Mouse (Mus musculus): ENCODE measurements around the gene Bag1. TPM values are rescaled to one million over a fixed set of nuclear protein-coding genes. Genes with fewer than 3 reads are reported as not detected.
"Not testable (repeated sequence)": the region's sequence is repeated elsewhere in the genome, so short reads cannot be mapped to it uniquely, and the experiment has no call there.

Gene Bag1
- total RNA-seq, 1 experiment from 2014 or later: 247 TPM

DNA sequence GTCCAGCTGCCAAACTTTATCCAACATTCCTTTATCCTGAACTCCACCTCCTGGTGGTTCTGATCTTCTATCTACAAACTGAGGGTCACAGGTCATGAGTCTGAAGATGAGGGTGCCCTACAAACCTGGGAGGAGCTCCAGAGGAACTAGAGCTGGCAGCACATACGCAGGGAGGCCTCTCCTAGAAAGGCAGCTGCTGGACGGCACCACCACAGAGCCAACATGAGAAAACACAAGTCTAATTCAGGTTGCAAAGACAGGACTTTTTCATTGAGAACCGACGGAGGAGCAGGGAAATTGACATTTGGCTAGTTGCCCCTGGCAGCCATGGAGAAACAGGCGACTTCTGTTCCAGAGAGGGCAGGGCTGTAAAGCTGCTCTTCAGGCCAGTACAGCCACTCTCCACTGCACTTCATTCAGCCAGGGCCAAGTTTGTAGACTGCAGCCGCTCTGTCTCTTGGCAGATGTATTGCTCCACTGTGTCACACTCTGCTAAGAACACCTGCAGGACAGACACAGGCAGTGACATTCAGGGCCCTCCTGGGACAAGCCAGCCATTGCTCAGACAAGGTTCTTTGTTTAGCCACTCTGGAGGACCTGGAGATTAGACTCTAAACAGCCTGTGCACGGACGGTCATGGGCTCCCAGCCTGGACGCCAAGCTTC lies 11.8 kb downstream of the Bag1 start:
- peak; percentile 77 for DNase-seq

GRCm38 (mm10) chr4:40934369-40934768 lies 13.7 kb downstream of the Bag1 start:
- DNase-seq: not testable (repeated sequence)

DNA sequence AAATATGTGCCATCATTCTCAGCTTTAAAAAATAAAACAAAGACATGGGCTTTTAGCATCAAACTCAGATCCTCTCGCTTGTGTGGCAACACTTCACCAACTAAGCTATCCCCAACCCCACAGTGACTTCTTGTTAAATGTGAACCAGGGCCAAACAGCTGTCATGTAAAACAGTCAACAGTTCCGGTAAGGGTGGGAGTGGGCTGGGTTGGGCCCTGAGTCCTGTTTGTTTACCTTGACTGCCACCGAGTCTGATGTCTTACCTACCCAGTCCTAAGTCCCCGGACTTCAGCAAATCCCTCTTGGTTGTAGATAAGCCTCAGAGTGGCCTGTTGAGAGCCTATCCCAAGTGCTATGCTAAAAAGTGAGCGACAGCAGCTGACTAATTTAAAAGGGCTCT lies 14.4 kb downstream of the Bag1 start:
- no peak for DNase-seq

- DNase-seq: no peak
Measured at GRCm38 (mm10) chr4:40929046-40929445, 19.0 kb downstream of the Bag1 start.

DNA sequence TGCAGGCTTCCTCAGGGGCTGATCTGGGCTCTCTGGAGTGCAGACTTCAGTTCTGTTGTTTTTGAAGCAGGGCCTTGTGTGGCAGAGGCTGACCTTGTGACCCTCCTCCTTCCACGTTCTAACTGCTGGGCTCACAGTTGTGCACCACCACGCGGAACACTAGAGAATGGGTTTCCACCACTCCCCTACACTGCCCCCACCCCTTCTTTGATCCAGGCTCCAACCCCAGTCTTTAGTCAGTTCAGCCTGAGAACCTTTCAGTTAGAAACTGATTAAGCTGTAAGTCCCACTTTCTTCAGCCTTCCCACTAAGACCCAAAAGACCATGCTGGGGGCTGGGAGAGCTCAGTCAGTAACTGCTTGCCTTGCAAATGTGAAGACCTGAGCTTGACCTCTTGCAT lies 22.5 kb downstream of the Bag1 start:
- no peak for DNase-seq

DNA sequence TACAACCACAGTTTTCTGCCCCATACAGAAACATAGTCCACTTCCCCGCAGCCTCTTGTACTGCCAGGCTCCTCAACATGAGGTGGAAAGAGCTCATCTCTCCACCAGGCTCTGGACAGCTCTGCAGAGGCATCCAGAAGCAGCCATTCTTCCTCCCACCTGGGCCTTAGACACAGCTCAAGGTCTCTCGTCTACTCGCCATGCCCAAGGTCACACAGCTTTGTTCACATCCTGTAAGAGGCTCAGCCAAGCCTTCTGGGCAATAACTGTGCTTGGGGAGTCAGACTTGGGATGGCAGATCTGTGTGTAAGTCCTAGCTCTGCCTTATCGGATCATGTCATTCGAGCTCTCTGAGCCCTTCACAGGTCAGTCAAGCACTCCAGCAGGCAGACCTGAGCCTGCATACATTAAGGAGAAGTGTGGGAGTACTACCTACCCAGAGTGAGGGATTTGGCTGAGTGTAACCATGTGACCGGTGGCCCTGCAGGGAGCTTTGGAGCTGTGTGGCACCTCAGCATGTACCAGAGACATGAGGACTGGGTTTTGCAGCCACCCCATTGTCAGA lies 24.9 kb downstream of the Bag1 start:
- DNase-seq: peak; percentile 55

DNA sequence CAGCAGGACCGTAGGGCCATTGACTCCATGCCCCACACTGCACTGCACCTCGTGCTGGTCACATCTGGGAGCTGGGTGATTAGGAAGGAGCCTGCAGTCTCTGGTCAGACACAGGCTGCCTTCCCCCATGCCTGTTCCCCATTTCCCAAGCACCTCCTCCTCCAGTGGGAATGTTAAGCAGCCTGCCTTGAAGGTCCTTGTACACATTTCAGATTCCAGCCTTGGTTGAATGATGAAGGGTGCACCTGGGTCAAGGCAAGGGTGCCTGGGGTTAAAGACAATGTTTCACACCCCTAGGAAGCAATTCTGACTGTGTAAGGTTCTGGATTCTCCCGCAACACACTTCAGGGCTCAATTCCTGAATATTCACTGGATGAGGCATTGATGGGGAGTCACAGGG lies 26.8 kb downstream of the Bag1 start:
- DNase-seq: no peak

DNA sequence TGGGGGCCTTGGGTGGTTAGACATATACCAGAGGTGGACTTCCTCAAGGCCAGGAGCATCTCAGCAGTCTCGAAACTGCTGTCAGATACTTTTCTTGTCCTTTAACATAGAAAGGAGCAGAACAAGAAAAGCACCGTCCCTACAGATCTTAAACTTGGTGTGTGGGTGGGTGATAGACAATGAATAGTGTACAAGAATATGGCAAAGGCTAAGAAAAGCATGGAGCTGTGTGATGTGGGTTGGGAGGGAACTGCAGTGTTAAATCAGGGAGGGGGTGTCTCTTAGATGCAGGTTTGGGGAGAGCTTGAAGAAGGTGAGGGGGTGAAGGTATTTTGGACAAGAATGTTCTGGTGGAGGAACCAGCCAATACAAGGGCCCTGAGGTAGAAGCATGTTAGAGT lies 27.5 kb downstream of the Bag1 start:
- DNase-seq: no peak

DNA sequence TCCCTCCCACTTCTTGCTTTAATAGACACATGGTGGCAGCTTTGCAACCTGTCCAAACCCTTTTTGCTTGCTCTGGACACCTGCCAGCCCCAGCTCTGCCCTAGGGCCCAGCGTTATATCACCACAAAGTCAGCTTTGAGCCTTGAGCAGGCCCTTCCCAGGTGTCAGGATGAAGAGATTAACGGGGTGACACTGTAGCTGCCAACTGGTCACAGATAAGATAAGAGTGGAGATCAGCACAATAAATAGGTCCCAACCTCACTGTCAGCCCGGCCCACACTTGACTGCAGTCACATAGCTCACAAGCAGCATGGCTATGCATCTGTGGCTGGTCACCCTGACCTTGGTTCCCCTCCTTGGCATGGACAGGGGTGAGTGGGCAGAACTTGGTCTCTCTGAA lies 28.3 kb downstream of the Bag1 start, which contains the start of gene Spink4:
Gene Spink4 (plus strand): TSS at position 268 of the 400 bp plus-strand sequence.
- peak; percentile 77 for DNase-seq

GRCm38 (mm10) chr4:40916592-40917155 lies 31.4 kb downstream of the Bag1 start:
- DNase-seq: no peak

DNA sequence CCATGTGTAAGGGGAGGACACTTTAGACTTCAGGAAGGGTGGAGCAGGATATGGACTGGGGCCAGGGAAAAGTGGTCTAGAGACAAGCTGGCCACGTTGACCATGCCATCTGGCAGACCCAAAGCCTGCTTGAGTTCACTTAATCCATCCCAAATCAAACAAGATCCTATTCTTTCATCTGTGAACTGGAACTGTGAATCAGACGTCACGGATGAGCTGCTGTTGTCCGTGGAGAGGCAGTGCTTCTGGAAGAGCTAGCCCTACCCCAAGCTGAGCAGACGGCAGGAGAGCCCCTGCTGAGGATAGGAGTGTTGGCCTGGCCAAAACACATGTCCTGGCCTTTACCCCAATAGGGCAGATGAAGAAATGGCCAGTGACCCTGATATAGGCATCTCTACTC lies 32.1 kb downstream of the Bag1 start:
- DNase-seq: no peak

DNA sequence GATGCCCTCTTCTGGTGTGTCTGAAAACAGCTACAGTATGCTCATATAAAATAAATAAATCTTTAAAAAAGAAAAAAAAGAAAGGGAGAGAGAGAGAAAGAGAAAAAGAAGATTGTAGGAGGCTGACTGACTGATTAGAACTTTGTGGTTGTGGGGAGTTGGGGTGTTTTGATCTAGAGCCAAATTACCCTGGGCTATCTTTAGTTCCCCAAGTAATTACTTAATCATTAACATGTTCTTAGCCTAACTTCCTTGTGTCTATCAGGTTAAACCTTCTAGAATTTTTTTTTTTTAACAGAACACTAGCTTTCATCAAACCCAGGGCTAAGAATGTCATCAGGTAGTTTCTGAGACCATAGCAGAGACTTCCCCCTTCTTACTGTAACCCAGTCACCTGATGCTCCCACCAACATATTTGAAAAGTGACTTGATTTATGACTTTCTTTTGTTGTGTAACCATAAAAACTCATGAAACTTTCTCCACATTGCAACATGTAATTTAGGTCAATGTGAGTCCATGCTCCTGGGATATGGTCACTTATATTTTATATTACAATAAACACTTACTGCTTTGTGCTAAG lies 33.7 kb downstream of the Bag1 start:
- DNase-seq: no peak

GRCm38 (mm10) chr4:40908261-40908969 lies 39.7 kb downstream of the Bag1 start:
- peak; percentile 79 for DNase-seq

GRCm38 (mm10) chr4:40906298-40906697 lies 41.8 kb downstream of the Bag1 start:
- DNase-seq: no peak

GRCm38 (mm10) chr4:40900612-40901011 lies 47.5 kb downstream of the Bag1 start:
- DNase-seq: no peak

- DNase-seq: no peak
Measured at GRCm38 (mm10) chr4:40900071-40900470, 48.0 kb downstream of the Bag1 start.

- DNase-seq: no peak
Measured at GRCm38 (mm10) chr4:40899264-40899663, 48.8 kb downstream of the Bag1 start.

GRCm38 (mm10) chr4:40898476-40899044 lies 49.5 kb downstream of the Bag1 start:
- no peak for DNase-seq

GRCm38 (mm10) chr4:40895646-40896045 lies 52.4 kb downstream of the Bag1 start:
- no peak for DNase-seq

DNA sequence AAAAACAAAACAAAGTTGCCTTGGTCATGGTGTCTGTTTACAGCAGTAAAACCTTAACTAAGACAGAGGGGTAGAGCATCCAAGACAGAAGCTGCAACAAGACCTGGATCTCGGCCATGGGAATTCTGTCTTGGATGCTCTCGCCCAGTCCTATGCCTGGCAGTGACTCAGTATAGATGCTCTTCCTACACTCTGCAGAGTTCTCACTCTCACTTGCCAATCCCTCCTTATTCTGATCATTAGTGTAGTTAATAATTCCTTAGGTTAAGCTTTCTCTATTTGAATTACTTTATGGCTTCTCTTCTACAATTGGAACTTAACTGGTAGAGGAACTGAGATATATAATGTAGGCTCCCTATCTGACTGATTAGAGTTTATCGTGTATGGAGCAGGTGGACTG lies 53.0 kb downstream of the Bag1 start:
- DNase-seq: no peak

GRCm38 (mm10) chr4:40891206-40891605 lies 56.9 kb downstream of the Bag1 start:
- no peak for DNase-seq

GRCm38 (mm10) chr4:40889983-40890382 lies 58.1 kb downstream of the Bag1 start:
- DNase-seq: no peak

DNA sequence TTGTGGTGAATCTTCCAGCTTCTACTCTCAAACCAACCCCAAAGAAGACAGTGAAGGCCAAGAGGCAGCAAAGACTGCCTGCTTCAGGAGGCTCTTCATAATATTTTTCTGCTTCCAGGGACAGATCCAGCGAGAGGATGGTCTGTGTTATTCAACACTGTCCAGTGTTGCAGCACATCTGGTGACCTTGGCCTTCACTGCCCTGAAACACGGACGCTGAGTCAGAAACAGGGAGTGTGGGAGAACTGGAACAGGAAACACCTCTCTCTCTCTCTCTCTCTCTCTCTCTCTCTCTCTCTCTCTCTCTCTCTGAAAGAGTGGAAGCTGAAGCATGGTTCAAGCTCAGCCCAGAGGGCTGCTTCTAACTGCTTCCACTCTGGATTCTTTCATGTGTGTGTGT lies 58.8 kb downstream of the Bag1 start:
- peak; percentile 85 for DNase-seq

All from adrenal gland, postnatal 14 days (tissue).